Mouse (Mus musculus): ENCODE data around the gene Wasf3.

The Wasf3 gene

DNA sequence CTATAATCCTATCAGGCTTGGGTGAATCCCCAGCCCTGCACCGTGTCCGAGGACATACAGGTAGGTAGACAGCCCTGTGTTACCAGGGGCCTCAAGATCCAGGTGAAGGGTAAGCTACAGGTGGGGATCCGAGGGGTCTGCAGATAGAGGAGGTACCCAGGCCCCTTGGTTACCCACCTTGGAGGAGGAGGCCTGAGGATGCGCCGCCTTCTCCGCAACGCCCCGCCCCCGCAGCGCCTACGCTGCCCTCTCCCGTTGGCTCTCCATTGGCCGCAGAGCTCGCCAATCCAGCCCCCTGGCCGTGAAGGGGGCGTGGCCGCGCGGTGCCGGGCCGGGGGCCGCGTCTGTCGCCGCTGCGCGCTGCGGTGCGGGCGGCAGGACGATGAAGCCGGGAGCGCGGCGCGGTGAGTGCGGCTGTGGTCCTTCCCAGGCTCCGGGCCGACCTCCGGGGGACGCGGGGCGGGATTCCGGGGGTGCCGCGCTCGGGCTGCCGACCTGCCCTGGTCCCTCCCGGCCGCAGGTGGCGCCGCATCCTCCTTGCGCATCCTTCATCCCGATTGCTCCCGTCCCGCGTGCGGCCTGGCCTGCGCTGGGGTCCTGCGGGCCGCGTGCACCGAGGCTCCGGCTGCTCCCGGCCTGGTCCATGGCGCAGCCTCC is at the start of gene Wasf3:
Wasf3 (plus strand) TSS at position 51 of the 657 bp plus-strand sequence.
- DNase-seq (ENCODE audit: low read depth, low spot score): peak; percentile 76

DNA sequence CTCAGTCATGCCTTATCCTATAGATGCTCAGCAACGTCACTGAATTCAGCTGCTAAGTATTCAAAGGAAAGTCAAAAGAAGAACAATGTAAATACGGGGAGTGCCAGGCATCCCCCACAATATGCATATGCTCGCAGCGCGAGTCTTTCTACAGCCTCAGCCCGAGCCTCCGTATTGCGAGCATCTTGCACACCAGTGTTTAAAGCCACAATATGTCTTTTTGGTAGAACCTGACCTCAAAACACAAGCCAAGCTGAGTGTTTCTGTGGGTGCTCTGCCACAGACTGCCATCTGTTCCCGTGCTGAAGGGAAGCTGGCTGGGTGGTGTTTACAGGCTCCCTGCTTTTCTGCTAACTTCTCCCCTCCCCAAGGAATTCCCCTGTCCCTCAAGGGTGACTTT is 46.7 kb upstream of the Wasf3 start:
- no peak for DNase-seq (ENCODE audit: low read depth, low spot score)

DNA sequence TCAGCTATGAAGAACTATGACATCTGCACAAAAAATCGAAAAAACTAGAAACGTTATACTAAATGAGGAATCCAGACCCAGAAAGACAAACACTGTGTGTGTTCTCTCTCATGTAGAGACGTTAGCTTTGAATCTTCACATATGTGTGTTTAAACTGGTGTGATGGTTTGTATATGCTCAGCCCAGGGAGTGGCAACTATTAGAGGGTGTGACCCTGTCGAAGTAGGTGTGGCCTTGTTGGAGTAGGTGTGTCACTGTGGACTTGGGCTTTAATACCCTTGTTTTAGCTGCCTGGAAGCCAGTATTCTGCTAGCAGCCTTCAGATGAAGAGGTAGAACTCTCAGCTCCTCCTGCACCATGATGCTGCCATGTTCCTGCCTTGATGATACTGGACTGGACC is 44.7 kb upstream of the Wasf3 start:
- DNase-seq (ENCODE audit: low read depth, low spot score): no peak

DNA sequence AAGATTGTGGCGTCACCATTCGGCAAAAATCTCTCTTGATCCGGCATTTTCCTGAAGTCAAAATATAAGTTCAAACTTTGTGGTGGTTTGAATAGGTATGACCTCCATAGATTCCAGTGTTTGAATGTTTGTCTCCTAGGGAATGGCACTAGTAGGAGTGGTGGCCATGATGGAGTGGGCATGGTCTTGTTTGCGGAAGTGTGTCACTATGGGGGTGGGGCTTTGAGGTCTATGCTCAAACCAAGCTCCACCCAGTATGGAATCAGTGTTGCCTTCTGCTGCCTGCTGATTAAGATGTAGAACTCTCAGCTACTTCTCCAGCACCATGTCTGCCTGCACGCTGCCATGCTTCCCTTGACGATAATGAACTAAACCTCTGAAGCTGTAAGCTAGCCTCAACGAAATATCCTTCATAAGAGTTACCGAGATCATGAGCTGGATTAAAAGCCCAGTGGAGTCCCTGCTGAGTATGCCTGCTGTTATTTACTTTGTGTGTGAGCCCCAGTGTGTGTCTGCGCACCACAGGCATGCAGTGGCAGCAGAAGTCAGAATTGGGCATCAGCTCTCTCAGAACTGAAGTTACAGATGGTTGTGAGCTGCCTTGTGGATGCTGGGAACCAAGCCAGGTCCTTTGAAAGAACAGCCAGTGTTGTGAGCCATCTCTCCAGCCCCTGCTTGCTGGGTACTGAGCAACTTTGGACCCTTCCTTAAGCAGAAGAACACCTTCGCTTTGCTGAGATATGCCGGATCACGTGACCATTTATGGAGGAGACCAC is 39.7 kb upstream of the Wasf3 start:
- DNase-seq (ENCODE audit: low read depth, low spot score): no peak

DNA sequence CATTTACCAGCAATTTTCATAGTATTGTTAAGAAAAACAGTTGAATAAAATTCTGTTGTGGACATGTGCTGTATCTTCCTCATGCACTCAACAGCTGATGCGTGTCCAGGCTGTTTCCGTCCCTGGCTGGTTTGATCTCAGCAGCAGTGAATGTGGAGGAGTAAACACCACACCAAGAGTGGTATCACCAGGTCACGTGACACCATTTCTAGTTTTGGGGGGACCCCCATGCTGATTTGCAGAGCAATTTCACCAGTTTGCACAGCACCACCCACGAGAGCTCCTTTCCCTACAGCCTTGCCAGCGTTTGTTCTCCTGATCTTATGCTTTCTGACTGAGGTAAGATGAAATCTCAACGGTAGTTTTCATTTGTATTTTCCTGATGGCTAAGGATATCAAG is 37.7 kb upstream of the Wasf3 start:
- DNase-seq (ENCODE audit: low read depth, low spot score): no peak

DNA sequence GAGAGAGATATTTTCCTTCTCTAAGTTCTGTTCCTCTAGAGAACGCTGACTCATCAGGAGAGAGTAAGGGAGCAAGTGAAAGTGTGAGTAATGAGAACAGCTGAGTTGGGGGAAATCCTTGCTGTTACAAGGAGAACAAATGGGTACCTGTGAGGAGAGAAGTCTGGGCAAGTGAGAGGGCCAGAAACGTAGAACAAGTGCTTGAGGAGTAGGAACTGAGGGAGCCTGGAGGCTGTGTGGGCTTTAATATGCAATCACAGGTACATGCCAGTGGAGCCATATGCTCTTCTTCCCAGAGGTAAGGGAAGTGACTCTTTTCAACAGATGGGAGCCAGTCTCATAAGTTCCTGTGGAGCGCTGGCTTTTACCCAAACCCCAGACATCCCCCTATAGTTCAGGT is 35.6 kb upstream of the Wasf3 start:
- no peak for DNase-seq (ENCODE audit: low read depth, low spot score)

DNA sequence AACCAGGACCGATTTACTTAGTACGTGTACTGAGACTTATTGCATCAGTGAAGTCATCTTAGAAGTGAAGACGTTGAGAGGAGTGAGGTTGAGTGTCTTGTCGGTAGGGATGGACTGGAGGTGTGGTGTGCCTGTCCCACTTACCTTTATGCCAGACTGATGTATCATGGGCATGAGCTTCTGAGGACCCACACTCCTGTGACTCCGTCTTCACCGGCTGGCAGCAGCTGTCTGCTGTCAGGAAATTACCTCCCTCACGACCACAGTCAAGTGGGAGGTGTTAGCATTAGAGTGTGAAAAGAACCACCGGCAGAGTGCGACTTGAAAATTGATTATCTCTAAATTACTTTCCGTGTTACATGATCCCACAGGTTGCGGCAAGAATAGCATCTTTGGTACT is 34.0 kb upstream of the Wasf3 start:
- no peak for DNase-seq (ENCODE audit: low read depth, low spot score)

DNA sequence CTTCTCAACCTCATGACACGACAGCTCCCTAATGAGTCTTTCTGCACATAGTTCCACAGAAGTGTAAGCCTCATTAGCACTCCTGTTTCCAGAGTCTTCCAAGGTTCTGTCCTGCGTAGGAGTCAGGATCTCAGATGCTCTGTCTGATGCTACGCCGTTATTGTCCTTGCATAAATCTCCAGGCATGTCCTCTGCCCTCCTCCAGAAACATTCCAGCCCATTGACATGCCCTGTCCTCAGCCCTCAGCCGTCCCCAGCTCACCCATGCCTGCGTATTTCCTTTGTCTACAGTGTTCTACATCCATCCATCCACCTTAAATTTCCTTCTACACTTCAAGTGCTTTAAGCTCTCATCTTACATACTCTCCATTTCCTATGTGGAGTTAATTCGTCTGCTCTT is 32.8 kb upstream of the Wasf3 start:
- no peak for DNase-seq (ENCODE audit: low read depth, low spot score)

DNA sequence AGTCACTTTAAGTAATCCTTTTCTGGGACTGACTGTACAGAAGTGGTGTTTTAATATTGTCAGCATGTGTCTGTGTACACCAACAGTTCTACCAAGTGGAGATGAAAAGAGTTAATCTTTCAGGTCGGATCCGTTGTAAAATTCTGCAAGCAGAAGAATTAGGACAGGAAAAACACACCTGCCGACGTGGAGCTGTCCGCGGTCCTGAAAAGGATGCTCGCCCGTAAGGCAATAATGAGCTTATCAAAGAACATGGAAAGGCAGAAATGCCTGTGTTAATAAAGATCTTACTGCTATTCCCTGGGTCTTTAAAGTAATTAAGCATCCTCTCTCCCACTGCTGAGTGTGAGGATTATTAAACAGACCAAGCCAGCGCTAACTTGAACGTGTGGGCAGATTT is 24.4 kb upstream of the Wasf3 start:
- DNase-seq (ENCODE audit: low read depth, low spot score): no peak

DNA sequence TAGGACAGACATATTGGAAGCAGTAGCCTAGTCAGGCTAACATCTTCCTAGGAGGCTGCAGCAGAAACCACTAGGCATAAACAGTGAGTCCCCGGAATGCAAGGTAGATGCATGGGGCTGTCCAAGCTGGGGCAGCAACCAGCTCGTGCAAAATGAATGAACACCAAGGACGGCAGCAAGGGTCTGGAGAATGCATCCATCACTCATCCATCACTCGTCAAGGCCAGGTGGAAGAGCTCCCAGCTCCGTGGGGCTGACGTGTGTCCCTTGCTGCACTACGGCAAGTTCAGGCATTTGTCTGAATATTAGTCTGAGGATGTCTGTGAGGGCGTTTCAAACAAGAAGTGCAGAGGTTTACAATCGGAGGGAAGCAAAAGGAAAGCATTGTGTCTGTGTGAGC is 22.1 kb upstream of the Wasf3 start:
- DNase-seq (ENCODE audit: low read depth, low spot score): no peak

DNA sequence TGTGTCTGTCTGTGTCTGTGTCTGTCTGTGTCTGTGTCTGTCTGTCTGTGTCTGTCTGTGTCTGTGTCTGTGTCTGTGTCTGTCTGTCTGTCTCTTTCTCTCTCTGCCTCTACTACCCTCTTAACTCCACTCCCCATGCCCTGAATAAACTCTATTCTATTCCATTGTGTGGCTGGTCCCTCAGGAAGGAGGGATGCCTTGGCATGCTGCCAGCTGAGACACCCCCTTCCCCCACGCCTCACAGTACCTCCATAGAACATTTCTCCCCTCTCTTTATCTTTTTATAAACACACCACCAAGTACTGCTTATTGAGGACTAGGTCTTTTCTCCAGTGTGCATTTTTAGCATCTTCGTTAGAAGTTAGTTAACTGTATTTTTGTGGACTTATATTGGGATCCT is 16.4 kb upstream of the Wasf3 start:
- no peak for DNase-seq (ENCODE audit: low read depth, low spot score)

DNA sequence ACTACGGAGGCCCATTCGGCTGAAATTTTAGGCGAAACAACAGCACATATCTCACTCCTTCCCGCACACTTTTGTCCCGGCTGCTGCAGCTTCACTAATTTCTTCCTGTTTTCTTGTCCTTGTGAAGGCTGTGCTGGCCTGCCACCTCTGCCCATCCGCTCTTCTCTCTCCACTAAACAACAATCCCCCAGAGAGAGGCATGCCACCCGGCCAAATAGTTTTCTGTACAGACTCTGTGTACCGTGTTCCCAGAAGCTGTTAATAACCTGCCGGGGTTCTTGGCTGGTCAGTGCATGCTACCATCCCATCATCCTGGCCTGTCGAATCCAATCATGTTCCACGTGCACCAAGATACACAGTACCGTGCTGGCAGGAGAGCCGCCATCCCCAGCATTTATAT is 15.8 kb upstream of the Wasf3 start:
- DNase-seq (ENCODE audit: low read depth, low spot score): no peak

DNA sequence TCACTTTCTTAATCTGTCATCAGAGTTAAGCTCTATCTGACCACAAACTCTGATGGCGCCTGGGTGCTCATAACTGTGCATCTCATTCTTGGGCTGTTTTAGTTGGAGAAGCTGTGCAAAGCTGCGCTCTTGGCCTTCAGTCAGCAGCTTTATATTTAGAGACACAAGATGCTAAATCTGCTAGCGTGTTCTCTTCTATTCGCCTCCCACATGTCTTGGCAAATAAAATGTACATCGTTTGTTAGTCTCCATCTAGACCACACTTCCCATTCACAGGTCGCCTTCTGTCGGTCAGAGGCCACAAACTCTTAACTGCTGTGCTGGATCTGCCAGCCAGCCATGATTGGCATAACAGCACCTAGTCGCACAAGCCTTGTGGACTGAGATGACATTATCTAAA is 14.0 kb upstream of the Wasf3 start:
- DNase-seq (ENCODE audit: low read depth, low spot score): no peak

DNA sequence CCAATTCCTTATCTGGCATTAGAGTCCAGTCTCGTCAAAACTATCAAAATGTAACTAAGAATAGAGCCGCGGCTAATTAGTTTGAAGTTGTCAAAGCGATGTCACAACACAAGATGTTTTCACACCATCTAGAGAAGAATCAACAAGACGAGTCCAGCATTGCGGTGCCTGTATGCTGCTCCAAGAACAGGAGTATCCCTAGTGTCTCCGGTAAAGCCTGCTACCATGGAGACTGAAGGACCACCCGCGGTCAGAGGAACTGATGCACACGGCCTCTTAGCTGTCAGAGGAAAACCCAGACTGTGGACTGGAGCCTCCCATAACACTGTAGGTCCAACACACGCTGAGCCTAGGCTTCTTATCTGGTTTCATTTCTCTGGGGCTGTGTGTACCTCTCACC is 11.5 kb upstream of the Wasf3 start:
- DNase-seq (ENCODE audit: low read depth, low spot score): no peak

DNA sequence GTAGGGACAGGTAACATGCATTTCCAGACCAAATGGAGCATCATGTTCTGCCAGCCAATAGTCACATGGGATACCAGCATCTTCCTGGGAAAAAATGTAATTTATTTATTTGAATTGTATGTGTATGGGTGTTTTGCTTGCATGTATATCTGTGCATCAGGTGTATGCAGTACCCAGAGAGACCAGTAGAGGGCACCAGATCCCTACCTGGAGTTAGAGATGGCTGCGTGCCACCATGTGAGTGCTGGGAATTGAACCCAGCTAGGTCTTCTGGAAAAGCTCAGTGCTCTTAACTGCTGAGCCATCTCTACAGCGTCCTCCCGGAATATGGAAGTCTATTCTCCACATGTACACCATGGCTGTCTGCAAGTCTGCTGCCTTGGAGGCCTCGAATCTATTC is 8.2 kb upstream of the Wasf3 start:
- no peak for DNase-seq (ENCODE audit: low read depth, low spot score)

DNA sequence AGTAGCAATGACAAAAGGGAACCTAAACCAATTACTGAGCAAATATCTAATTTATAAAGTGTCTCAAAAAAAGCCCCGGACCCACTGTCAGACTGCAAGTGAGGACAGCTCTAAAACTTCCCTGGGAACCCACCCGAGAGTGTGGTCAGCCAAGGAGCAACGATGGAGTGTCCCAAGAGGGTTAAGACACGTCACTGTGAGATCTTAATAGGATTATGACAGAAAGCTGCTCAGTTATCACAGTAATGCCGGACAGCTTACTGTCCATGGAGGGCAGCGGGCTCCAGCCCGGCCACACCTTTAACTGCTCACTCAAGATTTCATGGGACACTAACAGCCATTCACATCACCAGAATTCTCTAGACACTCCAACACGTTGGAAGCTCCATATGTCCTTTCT is 4.7 kb upstream of the Wasf3 start:
- DNase-seq (ENCODE audit: low read depth, low spot score): peak; percentile 75

DNA sequence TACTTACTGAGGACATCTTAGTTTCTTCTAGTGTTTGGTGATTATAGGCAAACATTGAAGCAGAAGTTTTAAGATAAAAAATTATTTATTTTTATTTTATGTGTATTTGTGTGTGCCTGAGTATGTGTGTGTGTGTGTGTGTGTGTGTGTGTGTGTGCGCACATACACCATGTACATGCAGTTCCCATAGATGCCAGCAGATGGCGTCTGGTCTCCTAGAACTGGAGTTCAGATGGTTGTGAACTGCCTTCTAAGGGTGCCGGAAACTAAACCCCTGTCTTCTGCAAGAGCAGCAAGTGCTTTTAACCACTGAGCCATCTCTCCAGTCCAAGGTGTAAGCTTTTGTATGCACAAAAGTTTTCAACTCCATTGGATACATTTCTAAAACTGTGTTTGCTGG is 2.5 kb upstream of the Wasf3 start:
- DNase-seq (ENCODE audit: low read depth, low spot score): peak; percentile 36

DNA sequence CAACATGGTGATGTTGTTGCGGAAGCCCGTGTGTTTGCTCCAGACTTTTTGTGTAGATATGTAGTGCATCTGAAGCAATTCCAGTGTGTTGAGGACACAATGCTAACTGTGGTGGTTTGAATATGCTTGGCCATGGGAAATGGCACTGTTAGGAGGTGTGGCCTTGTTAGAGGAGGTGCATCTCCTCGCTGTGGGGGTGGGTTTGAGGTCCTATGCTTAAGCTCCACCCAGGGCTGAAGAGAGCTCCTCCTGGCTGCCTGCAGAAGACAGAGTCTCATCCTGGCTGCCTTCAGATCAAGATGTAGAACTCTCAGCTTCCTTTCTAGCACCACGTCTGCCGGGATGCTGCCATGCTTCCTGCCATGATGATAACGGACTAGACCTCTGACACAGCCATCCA is 1.4 kb upstream of the Wasf3 start:
- no peak for DNase-seq (ENCODE audit: low read depth, low spot score)

DNA sequence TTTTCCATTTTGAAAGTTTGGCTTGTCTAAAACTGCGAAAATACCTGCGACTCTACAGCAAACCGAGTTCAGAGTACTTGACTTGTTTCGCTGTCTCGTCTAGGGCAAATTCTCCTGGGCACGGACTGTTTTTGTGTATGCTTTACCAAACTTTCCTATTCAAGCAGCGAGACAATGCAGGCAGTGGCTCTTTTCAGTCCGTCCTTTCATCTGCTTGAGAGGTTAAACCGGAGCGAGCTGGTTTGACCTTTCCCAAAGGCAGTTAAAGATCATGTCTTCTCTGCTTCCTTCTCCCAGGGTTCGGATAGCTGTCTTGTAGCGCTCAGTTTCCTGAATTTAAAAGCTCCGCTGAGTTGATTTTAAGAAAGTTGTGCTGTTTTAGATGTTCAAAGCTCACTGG is 1.2 kb downstream of the Wasf3 start:
- DNase-seq (ENCODE audit: low read depth, low spot score): no peak

DNA sequence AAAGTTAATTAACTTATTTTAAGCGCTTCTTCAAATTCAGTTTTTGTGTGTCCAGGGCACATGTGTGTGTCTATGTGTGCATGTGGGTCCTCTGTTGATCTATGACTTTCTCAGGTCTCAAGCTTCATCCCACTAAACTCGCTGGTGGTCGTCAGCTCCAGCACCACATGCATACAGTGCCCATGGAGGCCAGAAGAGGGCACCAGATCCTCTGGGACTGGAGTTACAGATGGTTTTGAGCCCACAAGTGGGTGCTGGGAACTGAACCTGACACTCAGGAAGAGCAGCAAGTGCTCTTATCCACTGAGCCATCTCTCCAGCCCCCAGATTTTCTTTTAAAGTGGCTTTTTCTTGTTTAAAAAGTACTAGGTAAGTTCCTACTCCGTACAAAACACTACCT is 2.1 kb downstream of the Wasf3 start:
- DNase-seq (ENCODE audit: low read depth, low spot score): no peak

DNA sequence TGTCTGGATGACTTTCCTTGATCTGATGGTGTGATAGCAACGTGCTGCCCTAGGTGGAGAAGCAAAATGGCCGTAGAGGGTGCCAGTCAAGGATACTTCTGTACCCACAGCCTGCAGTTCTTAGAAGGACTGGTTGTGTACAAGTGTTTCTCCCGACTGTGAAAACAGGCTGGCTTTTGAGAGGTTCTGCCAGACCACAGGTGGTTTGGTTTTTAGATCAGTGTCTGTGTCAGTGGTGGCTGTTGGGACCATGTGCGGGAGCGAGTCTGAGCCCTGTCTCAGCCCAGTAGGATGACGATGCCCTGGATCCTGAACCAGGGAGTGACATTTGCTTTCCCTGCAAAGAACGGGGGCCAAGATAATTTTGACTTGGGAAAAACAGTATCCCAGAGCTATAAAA is 9.8 kb downstream of the Wasf3 start:
- no peak for DNase-seq (ENCODE audit: low read depth, low spot score)

DNA sequence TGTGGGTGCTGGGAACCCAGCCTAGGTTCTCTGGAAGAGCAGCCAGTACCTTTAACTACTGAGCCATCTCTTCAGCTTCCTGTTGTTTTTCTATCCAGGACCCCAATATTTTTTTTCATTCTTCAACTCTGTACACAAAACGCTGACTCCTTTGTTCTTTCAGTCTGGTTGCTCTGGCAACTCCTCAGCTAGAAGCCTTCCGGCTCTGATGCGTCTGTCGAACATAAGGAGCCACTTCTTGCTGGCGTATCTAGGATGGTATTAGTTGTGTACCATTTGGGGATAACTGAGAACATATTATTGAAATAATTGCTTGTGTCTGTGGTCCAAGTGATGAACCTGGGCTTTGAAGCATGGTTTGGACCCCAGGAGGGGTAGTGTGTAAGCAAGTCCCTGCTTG is 12.5 kb downstream of the Wasf3 start:
- no peak for DNase-seq (ENCODE audit: low read depth, low spot score)

DNA sequence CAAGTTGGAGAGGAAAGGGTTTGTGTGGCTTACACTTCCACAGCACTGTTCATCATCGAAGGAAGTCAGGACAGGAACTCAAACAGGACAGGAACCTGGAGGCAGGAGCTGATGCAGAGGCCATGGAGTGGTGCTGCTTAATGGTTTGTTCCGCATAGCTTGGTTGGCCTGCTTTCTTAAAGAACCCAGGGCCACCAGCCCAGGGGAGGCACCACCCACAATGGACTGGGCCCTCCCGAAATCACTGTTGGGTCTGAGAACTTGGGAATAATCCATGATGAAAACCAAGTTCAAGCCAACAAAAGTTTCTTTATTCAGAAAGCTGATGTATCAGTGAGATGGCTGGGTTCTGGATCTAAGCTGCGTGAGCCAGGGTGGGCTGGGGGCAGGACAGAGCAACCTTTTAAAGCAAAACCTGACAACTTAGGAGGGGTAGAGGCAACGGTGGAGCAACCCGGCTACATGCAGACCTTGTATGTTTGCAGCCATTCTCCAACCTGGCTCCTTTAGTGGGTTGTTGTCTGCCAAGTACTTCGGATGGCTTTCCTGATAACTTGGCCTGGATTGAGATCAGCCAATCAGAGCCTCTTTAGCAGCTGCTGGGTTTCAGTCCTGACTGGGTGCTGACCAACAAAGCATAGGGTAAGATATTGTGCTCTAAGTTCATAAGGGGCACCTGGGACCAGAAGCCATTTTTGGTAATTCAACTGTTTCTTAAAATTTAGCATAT is 13.8 kb downstream of the Wasf3 start:
- DNase-seq (ENCODE audit: low read depth, low spot score): no peak

Measured in retina, adult 2 months (tissue).